Mouse (Mus musculus): ENCODE results near the gene Tpcn2.

Tpcn2 gene

DNA sequence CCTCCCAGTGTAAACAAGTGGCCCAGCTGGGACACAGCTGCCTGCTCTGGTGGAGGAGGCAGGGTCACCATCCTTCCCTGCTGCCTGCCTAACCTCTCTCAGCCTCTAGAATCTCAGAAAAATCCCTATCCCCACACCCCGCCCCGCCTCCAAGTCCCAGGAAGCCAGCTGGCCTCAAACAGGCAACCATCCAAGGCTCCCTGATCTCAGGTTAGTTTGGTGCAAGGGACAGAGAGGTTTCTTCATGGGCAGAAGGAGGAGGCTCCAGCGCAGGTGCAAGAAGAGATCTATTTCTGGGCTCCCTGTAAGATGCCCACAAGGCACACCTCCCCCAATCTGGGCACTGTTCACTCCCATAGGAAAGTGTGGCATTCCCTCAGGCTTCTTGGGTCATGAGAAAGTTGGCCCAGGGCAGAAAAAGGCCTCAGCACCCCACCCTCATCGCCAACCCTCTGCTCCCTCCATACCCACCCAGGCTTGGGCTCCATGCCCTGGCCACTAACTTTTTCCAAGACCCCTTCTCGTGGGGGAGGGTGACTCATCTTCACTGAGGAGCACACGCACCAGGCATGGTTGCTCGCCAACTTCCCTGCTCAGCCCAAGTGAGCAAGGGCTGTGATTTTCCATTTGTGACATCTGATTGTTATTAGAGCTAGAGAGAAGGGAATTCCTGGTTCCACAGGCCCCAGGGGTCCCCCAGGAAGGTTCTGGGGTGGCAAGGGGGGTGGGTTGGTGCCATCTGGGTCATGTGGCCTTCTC is 15.9 kb upstream of the Tpcn2 start:
- peak; percentile 87 for DNase-seq (ENCODE audit: inconsistent ontology term)

DNA sequence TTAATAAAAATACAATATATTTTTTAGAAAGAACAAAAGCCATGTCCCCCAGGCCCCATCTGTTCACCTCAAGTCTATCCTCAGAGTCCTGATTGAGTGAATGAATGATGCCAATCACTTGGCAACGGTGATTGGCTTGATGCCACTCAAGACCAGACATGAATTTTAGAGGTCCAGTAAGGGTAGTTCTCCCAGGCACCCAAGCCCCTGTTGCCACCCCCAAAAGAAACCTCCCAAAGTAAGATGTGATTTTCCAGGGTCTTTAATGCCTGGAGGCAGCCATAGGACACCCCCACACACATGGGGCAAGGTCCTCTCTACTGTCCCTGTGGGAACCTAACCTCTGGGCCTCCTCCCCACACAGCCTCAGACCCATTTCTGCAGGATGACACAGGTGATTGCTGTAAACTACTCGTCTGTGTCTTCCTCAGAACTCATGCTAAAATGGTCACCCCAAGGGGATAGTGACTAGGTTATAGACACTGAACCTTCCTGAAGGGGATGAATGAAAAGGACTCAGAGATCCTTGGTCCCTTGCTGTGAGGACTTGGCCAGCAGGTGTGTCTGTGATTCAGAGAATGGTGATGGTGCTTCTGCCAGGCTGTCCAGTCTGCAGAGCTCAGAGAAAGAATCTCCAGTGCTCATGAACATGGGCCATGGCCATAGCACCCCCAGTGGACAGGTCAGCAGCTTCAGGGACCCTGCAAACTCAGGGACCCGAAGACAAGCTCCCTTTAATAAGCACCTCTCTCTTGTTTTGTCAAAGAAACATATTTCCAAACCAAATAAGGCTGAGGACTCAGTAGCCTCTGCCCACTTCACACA is 15.1 kb upstream of the Tpcn2 start:
- DNase-seq (ENCODE audit: inconsistent ontology term) = no peak

DNA sequence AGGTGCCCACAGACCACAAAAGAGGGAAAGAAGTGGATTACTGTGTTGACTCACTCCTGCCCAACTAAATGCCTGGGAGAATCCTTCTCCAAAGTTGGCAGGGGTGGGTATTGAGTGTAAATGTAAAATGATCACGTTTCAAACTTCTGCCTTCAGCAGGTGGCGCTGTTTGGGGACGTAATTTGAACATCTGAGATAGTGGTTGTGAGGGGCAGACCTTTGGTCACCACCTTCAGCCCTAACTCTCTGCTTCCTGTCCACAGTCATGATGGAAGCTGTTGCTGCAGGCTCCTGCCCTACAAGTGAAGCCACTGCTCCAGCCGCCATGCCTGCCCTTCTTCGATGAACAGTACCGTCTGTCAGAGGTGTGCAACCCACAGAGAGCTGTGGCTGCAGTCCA is 10.0 kb upstream of the Tpcn2 start:
- DNase-seq (ENCODE audit: inconsistent ontology term) = no peak

DNA sequence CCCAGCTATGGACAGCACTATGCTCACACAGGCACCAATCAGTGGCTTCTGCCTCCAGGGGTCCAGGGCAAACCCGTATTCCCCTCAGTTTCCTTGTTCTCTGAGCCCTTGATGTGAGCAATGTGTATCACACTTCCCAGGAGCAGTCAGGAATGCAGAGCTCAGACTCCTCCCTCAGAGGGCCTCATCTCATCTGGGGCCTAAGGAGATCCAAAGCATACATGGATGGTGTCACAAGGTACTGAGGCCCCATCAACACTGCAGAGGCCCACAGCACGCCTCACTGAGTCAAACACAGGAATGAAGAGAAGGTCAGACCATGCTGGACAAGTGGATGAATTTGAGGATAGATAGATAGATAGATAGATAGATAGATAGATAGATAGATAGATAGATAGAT is 8.9 kb upstream of the Tpcn2 start:
- DNase-seq (ENCODE audit: inconsistent ontology term) = no peak

DNA sequence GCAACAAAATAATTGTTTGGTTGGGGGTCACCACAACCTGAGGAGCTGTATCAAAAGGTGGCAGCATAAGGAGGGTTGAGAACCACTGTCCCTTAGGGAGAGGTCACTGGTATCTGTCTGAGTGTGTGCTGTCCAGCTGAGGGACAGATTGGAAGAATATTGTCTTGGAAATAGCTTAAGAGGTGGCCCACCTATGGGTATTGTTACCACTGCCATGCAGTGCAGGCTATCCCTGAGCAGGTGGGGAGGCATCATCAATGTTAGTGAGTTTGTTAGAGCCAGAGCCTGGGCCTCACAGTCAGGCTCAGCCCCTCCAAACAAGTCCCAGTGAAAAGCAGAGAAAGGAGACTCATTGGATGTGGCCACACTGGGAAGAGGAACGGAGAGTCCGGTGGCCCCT is 8.0 kb upstream of the Tpcn2 start:
- DNase-seq (ENCODE audit: inconsistent ontology term) = no peak

DNA sequence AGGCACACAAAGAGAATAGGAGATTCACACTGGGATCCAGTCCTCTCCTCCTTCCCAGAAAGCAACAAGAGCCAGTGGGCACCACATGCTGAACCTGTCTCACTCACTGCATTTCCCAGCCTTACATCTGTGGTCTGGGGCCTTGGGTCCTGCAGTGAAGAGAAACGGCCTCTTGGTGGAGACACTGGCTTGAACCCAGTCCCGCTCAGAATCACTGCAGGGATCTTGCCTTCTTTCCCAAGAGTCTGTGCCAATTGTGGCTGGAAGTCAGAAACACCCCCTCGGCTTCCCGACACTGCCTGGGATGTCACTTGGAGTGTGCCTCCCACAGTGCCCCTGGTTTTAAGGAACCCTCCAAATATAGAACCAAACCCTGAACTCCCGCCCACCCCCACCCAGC is 5.5 kb upstream of the Tpcn2 start:
- no peak for DNase-seq (ENCODE audit: inconsistent ontology term)

DNA sequence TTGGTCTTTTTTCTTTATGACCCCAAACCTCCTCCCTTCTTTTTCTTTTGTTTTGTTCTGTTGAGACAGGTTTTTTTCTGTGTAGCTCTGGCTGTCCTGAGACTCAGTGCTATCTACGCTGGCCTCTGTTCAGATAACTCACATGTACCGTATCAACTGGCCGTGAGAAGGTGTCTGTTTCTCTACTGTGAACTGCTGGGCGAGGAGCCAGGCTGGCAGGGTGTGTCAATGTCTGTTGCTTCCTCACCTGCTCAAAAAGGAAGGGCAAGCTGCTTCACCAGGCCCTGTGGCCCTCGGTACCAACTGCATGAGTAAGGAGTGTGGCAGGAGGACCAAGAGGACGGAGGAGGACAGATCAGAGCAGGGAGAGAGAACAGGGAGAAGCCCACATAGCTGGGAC is 3.6 kb upstream of the Tpcn2 start:
- no peak for DNase-seq (ENCODE audit: inconsistent ontology term)

DNA sequence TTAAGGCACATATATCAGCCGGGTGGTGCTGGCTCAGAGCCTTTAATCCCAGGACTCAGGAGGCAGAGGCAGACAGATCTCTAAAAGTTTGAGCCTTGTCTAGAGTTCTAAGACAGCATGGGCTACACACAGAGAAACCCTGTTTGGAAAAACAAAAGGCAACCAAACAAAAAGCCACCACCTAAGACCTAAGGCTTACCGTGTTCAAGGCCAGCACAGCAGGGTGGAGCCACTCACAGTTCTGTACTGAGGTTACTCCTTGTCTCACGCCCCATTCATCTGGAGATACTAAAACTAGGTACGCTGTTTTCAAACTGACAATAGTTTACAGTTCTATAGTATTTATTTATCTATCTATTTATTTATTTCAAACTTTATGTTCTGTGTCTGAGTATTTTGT is 1.7 kb upstream of the Tpcn2 start:
- DNase-seq (ENCODE audit: inconsistent ontology term) = no peak

DNA sequence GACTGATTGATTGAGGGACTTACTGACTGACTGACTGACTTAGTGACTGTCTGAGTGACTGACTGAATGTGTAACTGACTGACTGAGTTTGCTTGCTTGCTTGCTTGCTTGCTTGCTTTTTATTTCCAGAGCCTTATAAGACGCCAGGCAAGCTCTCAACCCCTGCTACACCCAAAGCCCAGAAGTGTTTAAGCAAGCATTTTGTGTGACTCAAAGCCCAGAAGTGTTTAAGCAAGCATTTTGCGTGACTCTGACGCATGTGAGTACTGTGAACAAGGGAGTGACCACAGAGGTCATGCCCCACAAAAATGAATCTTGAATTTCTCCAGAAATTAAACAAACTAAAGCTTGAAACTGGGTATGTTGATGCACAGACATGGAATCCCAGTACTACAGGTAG is 482 bp upstream of the Tpcn2 start:
- DNase-seq (ENCODE audit: inconsistent ontology term) = no peak

DNA sequence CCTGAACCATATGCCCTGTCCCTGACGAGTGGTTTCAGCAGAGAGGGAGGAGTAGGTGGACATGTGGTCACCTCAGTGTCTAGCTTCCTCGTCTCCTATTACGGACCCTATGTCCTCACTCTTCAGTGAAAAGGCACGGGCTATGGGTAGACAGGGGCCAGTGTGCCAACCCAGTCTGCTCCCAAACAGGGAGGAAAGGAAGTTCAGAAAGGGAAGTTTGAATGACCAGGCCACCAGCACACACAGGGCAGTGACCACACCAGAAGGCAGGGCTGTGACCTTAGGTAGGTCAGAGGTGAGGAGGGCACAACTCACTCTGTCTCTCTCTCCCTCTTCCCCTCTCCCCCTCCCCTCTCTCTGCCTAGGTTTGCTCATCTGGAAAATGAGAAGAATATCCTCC is 770 bp downstream of the Tpcn2 start:
- no peak for DNase-seq (ENCODE audit: inconsistent ontology term)

DNA sequence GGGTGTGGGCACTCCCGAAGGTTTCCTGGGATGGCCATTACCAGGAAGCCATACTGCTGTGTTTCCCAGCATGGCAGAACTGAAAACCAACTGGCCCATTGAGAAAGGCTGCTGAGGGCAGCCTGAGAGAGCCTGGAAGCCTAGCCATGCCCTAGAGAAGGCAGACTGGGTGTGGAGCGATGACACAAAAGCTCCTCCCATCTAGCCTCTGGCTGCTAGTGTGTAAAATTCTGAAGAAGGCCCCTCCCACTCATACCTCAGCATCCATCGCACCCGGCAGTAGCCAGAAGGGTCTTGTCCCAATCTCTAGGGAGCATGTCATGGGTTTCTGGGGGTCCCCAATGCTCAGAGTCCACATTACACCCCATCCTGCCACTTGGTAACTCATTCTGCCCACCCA is 2.4 kb downstream of the Tpcn2 start:
- DNase-seq (ENCODE audit: inconsistent ontology term) = no peak

DNA sequence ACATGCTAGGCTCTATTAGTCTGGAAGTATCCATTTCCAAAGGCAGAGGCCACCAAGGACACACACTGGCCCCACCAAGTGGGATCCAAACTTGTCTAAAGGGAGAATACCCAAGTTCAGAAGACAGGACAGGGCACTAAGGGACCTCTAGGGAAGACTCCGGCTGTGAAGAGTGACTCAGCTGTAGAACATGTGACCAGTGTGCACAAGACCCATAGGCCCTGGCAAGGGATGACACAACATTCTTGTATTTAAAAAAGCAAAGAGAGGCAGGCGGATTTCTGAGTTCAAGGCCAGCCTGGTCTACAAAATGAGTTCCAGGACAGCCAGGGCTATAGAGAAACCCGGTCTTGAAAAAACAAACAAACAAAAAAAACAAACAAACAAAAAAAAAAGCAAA is 8.3 kb downstream of the Tpcn2 start:
- no peak for DNase-seq (ENCODE audit: inconsistent ontology term)

DNA sequence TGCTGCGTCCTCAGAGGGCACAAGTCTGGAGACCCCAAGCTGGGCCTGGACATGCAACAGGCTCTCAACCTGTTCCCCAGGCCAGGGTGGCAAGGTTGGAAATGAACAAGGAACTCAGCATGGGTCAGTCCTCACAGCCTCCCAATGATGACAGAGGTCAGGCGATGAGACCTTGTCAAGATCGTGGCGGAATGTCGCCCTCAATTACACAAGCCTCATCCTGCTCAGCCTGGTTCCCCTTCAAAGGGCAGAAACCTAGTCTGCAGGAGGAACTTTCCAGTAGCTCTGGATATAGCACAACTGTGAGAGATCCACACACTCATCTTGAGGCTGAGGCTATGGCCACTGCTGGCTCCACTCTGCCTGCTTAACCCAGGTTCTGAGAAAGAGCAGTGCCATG is 12.9 kb downstream of the Tpcn2 start:
- DNase-seq (ENCODE audit: inconsistent ontology term) = no peak

DNA sequence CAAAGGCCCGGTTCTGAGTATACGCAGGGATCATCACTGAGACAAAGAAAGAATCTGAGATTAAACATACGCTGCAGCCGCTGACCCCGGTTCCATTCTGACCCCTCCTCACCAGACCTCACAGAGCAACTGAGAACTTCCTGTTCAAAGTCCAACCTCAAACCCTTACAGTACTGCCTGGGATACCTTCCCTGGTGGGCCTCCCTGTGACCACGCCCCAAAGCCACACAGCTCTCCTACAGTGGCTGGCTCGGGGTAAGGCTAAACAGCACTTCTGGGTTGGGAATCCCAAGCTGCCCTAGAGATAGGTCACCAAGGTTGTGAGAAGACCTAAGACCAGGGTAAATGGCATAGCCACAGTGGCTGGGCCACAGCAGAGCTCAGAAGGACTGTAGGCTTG is 14.9 kb downstream of the Tpcn2 start:
- DNase-seq (ENCODE audit: inconsistent ontology term) = no peak

DNA sequence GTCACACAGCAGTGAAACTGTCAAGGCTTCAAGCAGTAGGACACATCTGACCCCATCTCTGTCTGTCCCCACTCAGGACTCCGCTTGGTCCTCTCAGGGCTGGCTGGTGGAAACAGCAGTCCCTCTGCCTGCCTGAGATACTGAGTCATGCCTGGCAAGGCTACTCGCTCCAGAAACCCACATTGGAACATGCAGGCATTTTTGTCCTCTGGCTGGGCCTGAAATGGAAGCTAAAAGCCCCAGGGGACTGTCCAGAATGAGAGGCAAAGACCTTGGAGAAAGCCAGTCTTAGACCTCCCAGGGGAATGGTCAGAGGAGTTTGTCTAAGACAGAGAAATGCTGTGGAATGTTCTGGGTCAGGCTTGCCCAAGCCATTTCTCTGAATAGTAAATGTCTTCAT is 17.8 kb downstream of the Tpcn2 start:
- peak; percentile 91 for DNase-seq (ENCODE audit: inconsistent ontology term)

DNA sequence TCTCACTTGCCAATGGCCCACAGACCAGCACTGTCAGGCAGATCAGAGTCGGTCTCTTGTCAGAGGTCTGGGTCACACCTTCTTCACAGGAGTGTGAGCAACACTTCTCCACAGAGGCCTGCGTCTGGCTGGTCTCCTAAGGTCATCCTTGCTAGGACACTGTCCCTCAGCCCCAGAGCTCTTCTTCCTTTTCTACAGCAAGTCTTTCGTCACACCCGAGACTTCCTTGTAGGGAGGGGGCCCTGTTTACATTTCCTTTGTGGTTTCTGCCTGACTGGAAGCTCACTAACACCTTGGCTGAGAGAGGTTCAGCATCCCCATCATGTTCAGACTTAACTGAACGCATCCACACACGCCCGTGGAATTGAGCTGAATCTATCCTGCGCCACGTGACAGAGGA is 19.6 kb downstream of the Tpcn2 start:
- DNase-seq (ENCODE audit: inconsistent ontology term) = no peak

DNA sequence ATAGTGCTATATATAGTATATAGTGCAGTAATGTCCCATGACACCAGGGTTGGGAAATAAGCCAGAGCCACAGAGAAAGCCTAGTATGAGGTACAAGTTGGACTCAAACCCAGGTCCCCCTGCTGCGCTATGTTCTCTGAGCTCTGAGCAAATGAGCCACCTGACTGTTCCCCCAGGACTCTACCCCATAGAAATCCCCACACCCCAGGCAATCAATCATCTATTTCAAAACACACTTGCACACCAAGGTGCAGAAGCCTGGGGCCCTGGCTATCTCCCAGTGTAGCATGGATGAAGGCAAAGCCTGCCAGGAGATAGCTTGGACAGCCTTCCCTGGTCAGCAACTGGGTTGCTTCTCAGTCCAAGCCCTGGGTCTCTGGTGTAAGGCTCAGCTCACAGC is 27.7 kb downstream of the Tpcn2 start:
- DNase-seq (ENCODE audit: inconsistent ontology term) = no peak

DNA sequence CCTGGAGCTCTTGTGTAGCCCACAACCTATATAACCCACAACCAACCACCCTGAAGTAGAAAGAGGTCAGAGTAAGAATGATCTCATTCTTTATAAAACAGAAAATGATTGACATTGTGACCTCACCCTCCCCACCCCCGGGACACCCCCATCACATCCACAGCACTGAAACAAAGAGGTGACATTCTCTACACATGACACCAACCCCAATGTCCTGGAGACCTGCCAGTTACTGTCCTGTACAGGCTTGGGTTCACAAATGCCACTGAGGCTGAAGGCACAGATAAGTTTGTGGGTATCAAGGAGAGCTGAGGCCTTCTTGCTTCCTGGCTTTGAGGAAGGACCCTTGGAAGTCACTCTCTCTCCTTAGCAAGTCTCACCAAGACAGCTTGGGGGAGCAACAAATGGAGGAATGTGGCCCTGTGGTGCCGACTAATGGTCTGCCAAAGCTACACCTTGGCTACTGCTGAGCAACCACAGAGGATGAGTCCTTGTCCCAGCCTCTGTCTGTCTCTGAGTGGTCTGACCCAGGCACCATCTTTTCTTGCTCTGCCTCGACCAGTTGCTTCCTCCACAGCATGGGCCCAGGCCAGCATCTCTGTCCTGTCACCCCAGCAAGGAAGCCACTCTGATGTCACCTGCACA is 29.7 kb downstream of the Tpcn2 start:
- DNase-seq (ENCODE audit: inconsistent ontology term) = peak; percentile 51

DNA sequence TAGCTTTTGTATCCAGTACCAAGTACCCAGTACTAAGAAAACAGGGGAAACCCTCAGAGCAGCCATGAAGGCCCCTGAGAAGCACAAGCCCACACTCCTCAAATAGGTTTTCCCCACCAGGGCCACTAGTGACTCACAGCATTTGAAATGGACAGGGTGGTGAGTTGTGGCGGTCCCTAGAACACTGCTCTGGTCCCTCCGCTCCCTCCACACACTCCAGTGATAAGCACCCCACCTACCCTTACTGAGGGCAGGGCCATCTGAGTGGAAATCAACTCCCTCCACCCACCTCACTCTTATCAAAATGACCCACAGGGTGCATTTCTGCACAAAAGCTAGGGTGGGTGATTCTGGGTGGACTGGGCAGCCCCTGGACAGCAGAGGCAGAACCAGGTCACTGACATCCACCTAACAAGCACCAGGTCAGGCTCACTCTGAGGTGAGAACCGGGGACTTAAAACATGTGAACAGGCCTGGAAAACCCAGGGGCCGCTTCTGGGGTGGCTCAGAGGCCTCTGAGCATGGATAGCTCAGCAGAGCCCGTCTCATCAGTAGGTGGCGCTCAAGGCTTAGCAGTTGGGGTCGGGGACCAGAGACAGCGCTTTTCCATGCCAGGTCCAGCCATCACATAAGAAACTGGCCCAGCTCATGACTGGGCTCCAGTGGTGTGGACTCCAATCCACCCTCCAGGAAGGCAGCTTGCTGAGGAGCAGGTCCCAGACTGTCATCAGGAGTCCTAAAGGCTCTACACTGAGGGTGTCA is 30.9 kb downstream of the Tpcn2 start:
- DNase-seq (ENCODE audit: inconsistent ontology term) = peak; percentile 74

DNA sequence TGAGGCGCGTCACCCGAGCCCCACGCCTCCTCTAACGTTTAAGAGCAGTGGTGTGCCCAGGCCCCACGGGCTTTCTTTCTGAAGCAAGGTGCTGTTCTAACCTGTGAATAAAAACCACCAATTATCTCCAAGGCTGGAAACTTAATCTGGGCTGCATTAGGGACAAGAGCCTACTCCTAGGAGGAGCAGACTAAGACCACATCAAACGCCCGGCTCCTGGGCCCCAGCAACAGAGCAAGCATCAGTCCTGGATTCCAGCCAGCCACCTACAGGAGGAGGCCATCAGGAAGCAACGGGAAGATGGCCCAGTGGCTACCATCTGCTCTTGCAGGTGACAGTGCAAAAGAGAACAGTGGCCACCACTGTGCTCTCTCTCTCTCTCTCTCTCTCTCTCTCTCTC is 33.6 kb downstream of the Tpcn2 start:
- no peak for DNase-seq (ENCODE audit: inconsistent ontology term)

DNA sequence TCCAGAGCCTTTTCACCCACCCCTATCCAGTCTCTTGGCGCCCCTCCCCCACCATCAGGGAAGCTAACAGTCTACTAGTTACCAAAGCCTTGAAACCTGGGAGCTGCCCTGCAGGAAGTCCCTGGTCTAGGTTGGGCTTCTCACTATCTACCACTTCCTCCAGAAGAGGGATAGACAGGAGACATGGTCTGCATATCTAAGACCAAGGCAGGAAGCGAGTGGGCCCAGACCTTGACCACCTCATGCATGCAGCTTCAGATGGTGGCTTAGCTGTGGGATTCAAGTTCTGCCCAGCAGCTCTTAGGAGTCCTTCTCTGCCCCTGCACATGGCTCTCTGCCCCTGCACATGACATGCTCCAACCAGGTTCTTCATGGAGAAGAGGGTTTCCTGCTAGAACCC is 34.9 kb downstream of the Tpcn2 start:
- no peak for DNase-seq (ENCODE audit: inconsistent ontology term)
